Mouse (Mus musculus): ENCODE data around the gene Gm20532.

- TF ChIP-seq CTCF (IDR thresholded peaks at IDR 0.05; ENCODE audit: extremely low read depth, insufficient read length, insufficient replicate concordance, low read depth, low read length) (no peak), POLR2A (IDR thresholded peaks at IDR 0.05; ENCODE audit: low read depth, low read length) (no peak)
Observed at GRCm38 (mm10) chr2:26579714-26580113, 6.7 kb upstream of the Gm20532 start, which contains the start of gene Egfl7.

All from small intestine, adult 2 months (tissue).